ENCODE assay signal across 8 mouse cellular contexts in genomic region chr8:104564633-104565456, GRCm38 (mm10). TPM values are rescaled to one million over a fixed set of nuclear protein-coding genes. Genes with fewer than 3 reads are reported as not detected.
DNase-seq lines count a peak whose midpoint lies in the region; ATAC-seq and TF ChIP-seq lines count a peak whose summit lies in the region.

No protein-coding gene starts in this region.

- H3K4me2 ChIP-seq in hindbrain, embryonic 12.5 days (replicated peaks), result 0 out of 2 replicates have a peak overlapping the region, but pooled peaks have one; percentile 12

- peak; percentile 83 for TF ChIP-seq CTCF in Patski (IDR thresholded peaks at IDR 0.05)

- CTCF ChIA-PET in Patski (lab: Charles Lee), result no interaction called here

- 20% methylated on average over 19 of the region's 22 CpGs for WGBS in hindbrain, embryonic 12.5 days

- H3K36me3 ChIP-seq in hindbrain, embryonic 12.5 days, result no peaks in the 10 kb centered on the region

- H3K4me3 ChIP-seq in hindbrain, embryonic 12.5 days, result no peak overlapping the region

- POLR2A ChIA-PET in Patski (lab: Charles Lee), result no interaction called here

- DNase-seq in Patski (ENCODE audit: low read depth, low spot score), result peak; percentile 20
- peak; percentile 96 to 97 for DNase-seq in cerebellum, postnatal 10 days
- peak; percentile 58 to 68 for DNase-seq in frontal cortex, postnatal 10 days (ENCODE audit: low spot score in 2 of 2)
- DNase-seq in layer of hippocampus, postnatal 10 days (ENCODE audit: low spot score in 2 of 2), result peak; percentile 90 to 91
- peak; percentile 92 for DNase-seq in lung, postnatal 10 days
- DNase-seq in ovary, postnatal 36 days (ENCODE audit: low spot score), result peak; percentile 74
- peak; percentile 87 for DNase-seq in thymus, postnatal 14 days

- peak; percentile 60 for ATAC-seq in Patski
- peak; percentile 63 for ATAC-seq in hindbrain, embryonic 12.5 days (ENCODE audit: low FRiP score)

- in situ Hi-C loops in Patski (cut with MboI; ENCODE audit: low pct_unique_long_range_greater_than_20kb), result loop anchor here (25.0 kb wide), 2 partner anchors 228 to 428 kb away; partner anchors contain the start of gene Cmtm3

- H3K27ac ChIP-seq in hindbrain, embryonic 12.5 days, result no peak overlapping the region

- H3K27me3 ChIP-seq in Patski, result no peaks in the 10 kb centered on the region
- H3K27me3 ChIP-seq in hindbrain, embryonic 12.5 days, result no peaks in the 10 kb centered on the region

- no peaks in the 10 kb centered on the region for H3K4me1 ChIP-seq in hindbrain, embryonic 12.5 days

- no peaks in the 10 kb centered on the region for H3K9me3 ChIP-seq in hindbrain, embryonic 12.5 days (replicated peaks)

- no peak overlapping the region for H3K9ac ChIP-seq in hindbrain, embryonic 12.5 days

RNA-seq across cellular contexts. Expression of gene Pdp2, which starts 26.4 kb away (rescaled TPM):
- 3.5 TPM for polyA plus RNA-seq in Patski (2021)
- polyA plus RNA-seq in hindbrain, embryonic 12.5 days (2016; fragmentation: Nextera tagmentation; extraction: Ambion mirVana), result 13.7 and 14.9 TPM in 2 replicates
- total RNA-seq in layer of hippocampus, postnatal 10 days (2021), result 1 to 10 TPM; 9.0 to 9.2 TPM

RNA-seq across cellular contexts. Expression of gene Car7, which starts 30.4 kb away (rescaled TPM):
- polyA plus RNA-seq in Patski (2021), result 1.2 TPM
- polyA plus RNA-seq in hindbrain, embryonic 12.5 days (2016; fragmentation: Nextera tagmentation; extraction: Ambion mirVana), result 1.2 and 1.5 TPM in 2 replicates
- total RNA-seq in layer of hippocampus, postnatal 10 days (2021), result 10 to 100 TPM; 13.5 to 18.2 TPM

RNA-seq across cellular contexts. Expression of gene Nae1, which starts 30.4 kb away (rescaled TPM):
- 73.2 TPM for polyA plus RNA-seq in Patski (2021)
- 114 and 130 TPM in 2 replicates for polyA plus RNA-seq in hindbrain, embryonic 12.5 days (2016; fragmentation: Nextera tagmentation; extraction: Ambion mirVana)
- 10 to 100 TPM; 49.9 to 52.4 TPM for total RNA-seq in layer of hippocampus, postnatal 10 days (2021)

RNA-seq across cellular contexts. Expression of gene Terb1, which starts 55.1 kb away (rescaled TPM):
- polyA plus RNA-seq in Patski (2021), result 0.46 TPM
- 0.22 and 0.34 TPM in 2 replicates for polyA plus RNA-seq in hindbrain, embryonic 12.5 days (2016; fragmentation: Nextera tagmentation; extraction: Ambion mirVana)
- under 1 TPM; 0.54 to 0.96 TPM for total RNA-seq in layer of hippocampus, postnatal 10 days (2021)

RNA-seq across cellular contexts. Expression of gene Cdh16, which starts 59.4 kb away (rescaled TPM):
- 738 TPM for polyA plus RNA-seq in Patski (2021)
- not detected in 2 replicates for polyA plus RNA-seq in hindbrain, embryonic 12.5 days (2016; fragmentation: Nextera tagmentation; extraction: Ambion mirVana)
- not detected for total RNA-seq in layer of hippocampus, postnatal 10 days (2021)

Comparison
In these comparisons a context has a peak if more than half of its experiments do, and no peak if none do; other contexts are left out.
1. DNase-seq: peak in every context shown above with its lines; median percentile 96 in cerebellum, postnatal 10 days; 92 in lung, postnatal 10 days; 90 in layer of hippocampus, postnatal 10 days; 87 in thymus, postnatal 14 days; 74 in ovary, postnatal 36 days; 63 in frontal cortex, postnatal 10 days; 20 in Patski.